Mouse (Mus musculus): ENCODE data around the gene Rgs3. TPM values are rescaled to one million over a fixed set of nuclear protein-coding genes. Genes with fewer than 3 reads are reported as not detected.

Rgs3 gene
- polyA plus RNA-seq, 1 experiment from 2014 or later = 46.7 TPM

Other genes starting within 250 kb of the Rgs3 start
- 22.8 and 23.6 TPM in 2 replicates for gene Fkbp15, start 199.3 kb upstream of the Rgs3 start, polyA plus RNA-seq (2015; fragmentation: Nextera tagmentation; extraction: Ambion mirVana)
- 39.2 and 40.4 TPM in 2 replicates for gene Slc31a1, start 199.1 kb upstream of the Rgs3 start, polyA plus RNA-seq (2015; fragmentation: Nextera tagmentation; extraction: Ambion mirVana)
- 104 and 125 TPM in 2 replicates for gene Cdc26, start 151.2 kb upstream of the Rgs3 start, polyA plus RNA-seq (2015; fragmentation: Nextera tagmentation; extraction: Ambion mirVana)
- gene Prpf4, start 151.1 kb upstream of the Rgs3 start, polyA plus RNA-seq (2015; fragmentation: Nextera tagmentation; extraction: Ambion mirVana) = 17.8 and 19.5 TPM in 2 replicates
- gene Rnf183, start 124.6 kb upstream of the Rgs3 start, polyA plus RNA-seq (2015; fragmentation: Nextera tagmentation; extraction: Ambion mirVana) = 0.32 TPM in 1 of 2 replicates, not detected in the other
- 9.9 and 11.5 TPM in 2 replicates for gene Wdr31, start 89.0 kb upstream of the Rgs3 start, polyA plus RNA-seq (2015; fragmentation: Nextera tagmentation; extraction: Ambion mirVana)
- gene Bspry, start 79.8 kb upstream of the Rgs3 start, polyA plus RNA-seq (2015; fragmentation: Nextera tagmentation; extraction: Ambion mirVana) = 0.78 and 0.85 TPM in 2 replicates
- 10.8 TPM in 2 replicates for gene Hdhd3, start 56.4 kb upstream of the Rgs3 start, polyA plus RNA-seq (2015; fragmentation: Nextera tagmentation; extraction: Ambion mirVana)
- gene Alad, start 39.9 kb upstream of the Rgs3 start, polyA plus RNA-seq (2015; fragmentation: Nextera tagmentation; extraction: Ambion mirVana) = 63.3 and 64.3 TPM in 2 replicates
- 83.9 and 88.4 TPM in 2 replicates for gene Pole3, start 34.8 kb upstream of the Rgs3 start, polyA plus RNA-seq (2015; fragmentation: Nextera tagmentation; extraction: Ambion mirVana)
- 0.60 and 0.79 TPM in 2 replicates for gene 4933430I17Rik, start 34.5 kb upstream of the Rgs3 start, polyA plus RNA-seq (2015; fragmentation: Nextera tagmentation; extraction: Ambion mirVana)

Measured in forebrain, embryonic 15.5 days (tissue).